Mouse (Mus musculus) c-Kit-positive CD71-positive TER-119-positive erythroid progenitor cells, embryonic 14.5 days (primary cell): ENCODE results near the gene Iqce.
"Not testable (repeated sequence)": the region's sequence is repeated elsewhere in the genome, so short reads cannot be mapped to it uniquely, and the experiment has no call there.

Experiments
- DNase-seq: peaks from one replicate; pipeline ENCODE4 v3.0.0-alpha.2; 2013; ENCODE audit warnings: low spot score

Gene Iqce

DNA sequence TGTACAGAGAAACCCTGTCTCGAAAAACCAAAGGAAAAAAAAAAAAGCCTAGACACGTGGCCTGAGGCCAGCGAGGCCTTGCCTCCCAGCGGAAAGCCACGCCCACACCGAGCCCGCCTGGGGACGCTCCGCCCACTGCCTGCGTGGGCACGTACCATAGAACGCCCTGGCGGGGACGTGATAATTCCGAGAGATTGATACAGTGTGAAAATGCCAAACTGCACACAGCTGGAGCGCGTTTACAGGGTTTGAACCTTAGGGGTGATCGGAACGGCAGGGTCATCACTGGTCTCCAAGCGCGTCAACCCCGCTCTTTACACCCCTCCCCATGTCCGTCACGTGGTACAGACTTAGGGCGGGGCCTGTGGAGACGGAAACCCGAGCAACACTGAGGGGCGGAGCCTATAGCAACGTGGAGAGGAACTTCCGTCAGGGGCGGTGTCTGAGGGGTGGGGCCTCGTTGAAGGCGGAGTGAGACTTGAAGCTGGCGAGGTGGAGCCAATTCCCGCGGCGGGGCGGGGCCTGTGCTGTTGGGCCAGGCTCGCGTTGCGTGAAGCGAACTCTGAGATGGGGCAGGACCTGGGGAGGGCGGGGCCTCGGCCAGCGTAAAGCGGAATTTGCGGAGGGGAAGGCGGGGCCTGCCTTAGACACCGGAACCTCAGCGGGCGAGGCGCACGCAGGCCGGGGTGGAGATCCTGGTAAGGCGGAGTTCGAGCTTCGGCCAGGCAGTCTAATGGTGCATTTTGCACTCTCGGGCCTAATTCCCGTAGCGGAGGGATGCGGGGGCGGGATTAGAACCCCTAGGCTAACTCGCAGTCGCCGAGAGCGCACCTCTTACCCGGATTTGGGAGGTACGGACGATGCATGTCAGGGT is 2.4 kb upstream of the Iqce start, which contains the start of gene Brat1:
Gene Brat1, plus strand, starts transcription at position 634 of the 874 bp plus-strand sequence.
- DNase-seq, result peak; percentile 100

GRCm38 (mm10) chr5:140703480-140704377 is 1.6 kb upstream of the Iqce start:
- DNase-seq, result peak; percentile 37

DNA sequence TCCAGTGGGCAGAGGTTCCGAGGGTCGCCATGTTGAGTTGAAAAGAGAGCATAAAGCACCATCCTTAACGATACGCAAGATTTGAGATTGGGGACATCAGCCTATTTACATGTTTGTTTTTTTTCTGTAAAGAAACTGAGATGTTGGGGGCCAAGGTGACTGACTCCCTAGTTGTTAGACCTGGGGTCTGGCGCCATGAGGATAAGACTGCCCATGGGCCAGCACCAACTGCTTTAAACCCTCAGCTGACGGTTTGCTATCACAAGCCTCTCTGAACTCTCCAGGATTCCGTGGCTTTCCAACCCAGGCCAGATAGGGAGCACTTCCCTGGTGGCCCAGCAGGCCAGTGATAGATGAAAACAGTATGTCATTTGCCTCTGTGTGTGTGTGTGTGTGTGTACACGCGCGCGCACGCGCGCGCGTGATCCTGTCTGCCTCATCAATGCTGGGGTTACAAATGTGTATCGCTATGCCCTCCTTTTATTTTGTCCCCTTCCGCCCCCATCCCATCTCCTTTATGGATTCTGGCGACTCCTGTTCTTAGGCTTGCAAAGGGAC is 519 bp upstream of the Iqce start:
- DNase-seq, result peak; percentile 11

GRCm38 (mm10) chr5:140701661-140702060 is 517 bp downstream of the Iqce start:
- DNase-seq, result no peak

- DNase-seq, result no peak
These were observed 2.4 kb downstream of the Iqce start for GRCm38 (mm10) chr5:140699776-140700175.

GRCm38 (mm10) chr5:140695987-140696386 is 6.2 kb downstream of the Iqce start:
- DNase-seq, result no peak

DNA sequence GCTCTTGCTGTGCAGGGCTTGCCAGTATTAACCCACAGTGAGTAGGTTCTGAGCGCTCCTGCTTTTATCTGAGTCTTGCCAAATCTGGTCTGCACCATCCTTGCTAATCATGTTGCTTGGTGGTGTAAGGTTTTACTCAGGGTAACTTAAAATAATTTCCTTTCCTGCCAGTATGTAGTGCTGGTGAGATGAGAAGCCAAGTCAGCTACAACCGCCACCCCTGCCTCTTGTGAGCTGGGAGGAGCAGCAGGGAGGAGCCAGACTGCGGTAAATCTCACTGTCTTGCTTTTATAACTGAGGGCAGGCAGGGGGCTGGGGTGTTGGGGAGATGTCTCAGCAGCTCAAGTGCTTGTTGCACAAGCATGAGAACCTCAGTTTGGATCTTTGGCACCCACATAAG is 13.7 kb downstream of the Iqce start:
- DNase-seq, result no peak

DNA sequence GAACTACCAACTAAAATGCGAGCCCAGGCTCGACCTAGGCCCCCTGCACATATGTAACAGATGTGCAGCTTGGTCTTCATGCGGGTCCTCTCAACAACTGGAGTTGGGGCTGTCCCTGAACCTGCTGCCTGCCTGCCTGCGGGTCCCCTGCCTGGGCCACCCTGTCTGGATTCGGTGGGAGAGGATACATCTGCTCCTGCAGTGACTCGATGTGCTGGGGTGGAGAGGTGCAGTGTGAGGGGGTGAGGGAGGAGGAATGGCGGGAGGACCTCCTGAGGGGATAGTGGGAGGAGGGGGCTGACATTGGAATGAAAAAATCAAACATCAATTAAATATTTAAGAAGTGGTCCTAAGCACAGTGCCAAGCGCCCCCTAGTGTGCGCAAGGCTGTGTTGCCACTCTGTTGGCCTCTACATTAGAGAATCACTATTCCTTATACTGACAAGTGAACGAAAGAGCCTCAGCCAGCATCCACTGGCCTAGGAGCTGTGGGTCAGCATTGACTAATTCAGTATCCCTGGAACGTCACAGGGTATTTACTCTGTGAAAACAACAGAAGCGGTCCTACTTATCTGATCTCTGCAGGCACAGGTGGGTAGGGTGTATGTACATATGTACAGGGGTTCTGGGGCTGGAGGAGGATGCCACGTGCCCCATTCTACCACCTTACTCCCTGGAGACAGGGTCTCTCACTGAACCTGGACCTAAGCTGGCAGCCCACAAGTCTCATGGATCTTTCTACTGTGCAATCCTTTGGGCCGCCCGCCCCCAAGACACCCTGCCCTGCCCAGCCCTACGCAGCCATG is 17.6 kb downstream of the Iqce start:
- DNase-seq, result no peak

DNA sequence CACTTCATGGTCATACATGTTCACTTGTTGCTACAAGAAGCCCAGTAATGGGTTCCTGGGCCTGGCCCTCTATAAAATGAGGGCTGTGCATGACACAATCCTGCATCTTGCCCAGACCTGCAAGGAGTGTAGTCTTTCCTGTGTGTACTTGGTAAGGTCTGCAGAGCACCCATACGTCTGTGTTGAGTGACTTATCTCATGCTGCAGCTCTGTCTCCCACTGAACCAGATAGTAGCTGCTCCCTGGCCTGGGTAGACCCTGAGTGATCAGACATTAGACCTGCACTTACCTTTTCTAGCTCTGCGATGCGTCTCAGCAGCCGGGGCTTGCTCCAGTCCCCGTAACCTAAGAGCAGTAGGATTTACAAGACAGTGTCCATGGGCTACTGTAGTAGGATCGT is 20.1 kb downstream of the Iqce start:
- DNase-seq, result no peak

DNA sequence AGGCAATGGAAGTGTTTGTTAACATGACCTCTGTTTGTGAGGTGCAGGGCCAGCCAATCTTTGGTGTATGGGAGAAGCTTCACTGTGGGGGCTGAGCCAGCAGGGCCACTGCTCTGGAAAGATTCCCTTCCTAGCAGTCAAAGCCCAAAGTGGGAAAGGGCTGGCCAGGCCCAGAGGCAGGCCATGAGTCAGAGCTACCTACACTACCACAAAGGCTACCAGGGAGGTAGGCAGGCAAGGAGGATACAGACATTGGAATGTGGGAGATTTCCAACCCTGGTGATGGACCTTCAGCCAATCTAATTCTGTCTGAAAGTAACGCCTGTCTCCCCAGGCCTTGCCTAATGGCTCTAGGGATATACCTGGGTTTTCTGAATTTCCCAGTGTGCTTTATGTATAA is 21.2 kb downstream of the Iqce start:
- no peak for DNase-seq

- no peak for DNase-seq
These were observed 22.1 kb downstream of the Iqce start for GRCm38 (mm10) chr5:140680051-140680450.

DNA sequence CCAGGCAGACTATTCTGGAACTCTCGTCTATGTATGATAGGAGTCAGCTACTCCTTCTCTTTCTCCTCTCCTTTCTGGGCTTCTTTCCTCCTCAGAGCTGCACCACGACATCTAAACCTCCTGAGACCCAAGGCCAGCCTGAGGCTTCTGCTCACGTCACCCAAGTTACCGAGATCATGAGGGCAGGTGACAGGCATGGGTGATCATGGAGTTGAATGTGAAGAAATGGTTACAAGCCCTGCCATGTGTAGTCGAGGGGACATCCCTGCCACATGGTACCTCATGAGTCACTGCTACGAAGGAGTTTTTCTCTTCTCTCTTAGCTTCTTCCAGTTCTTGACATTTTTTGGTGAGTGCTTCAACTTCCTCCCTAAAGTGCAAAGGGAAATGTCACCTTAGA is 25.0 kb downstream of the Iqce start:
- no peak for DNase-seq

- DNase-seq, result no peak
These were observed 26.5 kb downstream of the Iqce start for GRCm38 (mm10) chr5:140675640-140676039.

- DNase-seq, result no peak
These were observed 27.1 kb downstream of the Iqce start for GRCm38 (mm10) chr5:140675079-140675478.

- DNase-seq, result no peak
These were observed 28.1 kb downstream of the Iqce start for GRCm38 (mm10) chr5:140674036-140674435.

GRCm38 (mm10) chr5:140672603-140673002 is 29.6 kb downstream of the Iqce start:
- not testable (repeated sequence) for DNase-seq

DNA sequence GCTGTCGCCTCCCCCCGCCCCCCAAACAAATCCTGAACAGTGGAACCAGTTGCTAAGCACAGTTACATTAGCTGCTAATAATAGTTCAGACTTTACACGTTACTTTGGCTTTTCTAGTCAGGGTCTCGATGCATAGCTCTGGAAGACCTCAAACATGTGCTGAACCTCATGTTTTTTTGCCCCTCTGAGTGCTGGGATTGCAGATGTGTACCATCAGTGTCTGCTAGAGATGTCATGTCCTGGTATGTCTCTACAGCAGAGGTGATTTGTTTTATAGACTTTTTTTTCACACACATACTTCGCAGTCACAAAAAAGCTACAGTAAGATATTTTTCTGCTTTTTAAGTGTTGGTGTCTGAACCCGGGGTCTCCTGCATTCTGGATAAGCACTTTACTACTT is 30.1 kb downstream of the Iqce start:
- DNase-seq, result no peak

- no peak for DNase-seq
These were observed 38.5 kb downstream of the Iqce start for GRCm38 (mm10) chr5:140663621-140664180.

- DNase-seq, result no peak
These were observed 39.2 kb downstream of the Iqce start for GRCm38 (mm10) chr5:140662741-140663592.

DNA sequence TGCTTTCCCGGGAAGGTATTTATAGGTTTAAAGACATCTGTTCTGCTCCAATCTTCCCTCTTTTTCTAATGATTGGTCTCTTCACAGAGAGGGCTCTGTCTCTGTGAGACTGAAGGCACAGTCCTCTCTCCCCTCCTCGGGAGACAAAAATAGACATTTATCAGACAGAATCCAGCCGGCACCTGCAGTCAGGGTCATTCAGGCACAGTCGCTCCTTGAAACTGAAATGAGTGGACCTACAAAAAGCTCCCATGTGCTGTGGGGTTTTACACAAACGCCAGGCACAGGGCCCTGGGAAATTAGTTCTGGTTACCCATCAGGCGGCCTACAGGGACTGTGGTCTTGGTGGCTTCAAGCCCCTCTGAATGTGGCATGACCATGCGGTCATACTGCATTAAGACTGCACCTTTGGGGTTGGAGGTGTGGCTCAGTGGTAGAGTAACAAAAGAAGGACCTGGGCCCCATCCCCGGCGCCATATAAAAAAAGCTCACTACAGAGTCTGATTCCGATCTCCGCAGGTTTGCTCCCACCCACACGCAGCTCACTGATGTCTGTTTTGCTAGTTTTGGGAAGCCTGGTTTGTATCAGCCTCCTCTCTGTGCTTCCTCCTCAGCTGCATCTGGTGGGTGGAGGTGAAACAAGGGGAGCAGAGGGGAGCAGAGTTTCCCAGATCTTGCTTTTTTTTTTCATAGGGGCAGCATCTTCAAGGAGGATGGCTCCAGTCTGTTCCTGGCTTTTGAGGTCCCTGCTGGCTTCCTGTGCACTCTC is 40.1 kb downstream of the Iqce start:
- no peak for DNase-seq
